Mouse (Mus musculus) natural killer cell, adult 2 months (primary cell): Measurements from ENCODE around the gene Traf1.
A peak's percentile ranks its signal among the peaks of the same experiment; 100 is the strongest.

Experiments
- DNase-seq, 2 experiments: peaks; one replicate each; pipeline ENCODE4 v3.0.0; 2022; ENCODE audit warnings: low spot score in 2 of 2

Traf1 gene

DNA sequence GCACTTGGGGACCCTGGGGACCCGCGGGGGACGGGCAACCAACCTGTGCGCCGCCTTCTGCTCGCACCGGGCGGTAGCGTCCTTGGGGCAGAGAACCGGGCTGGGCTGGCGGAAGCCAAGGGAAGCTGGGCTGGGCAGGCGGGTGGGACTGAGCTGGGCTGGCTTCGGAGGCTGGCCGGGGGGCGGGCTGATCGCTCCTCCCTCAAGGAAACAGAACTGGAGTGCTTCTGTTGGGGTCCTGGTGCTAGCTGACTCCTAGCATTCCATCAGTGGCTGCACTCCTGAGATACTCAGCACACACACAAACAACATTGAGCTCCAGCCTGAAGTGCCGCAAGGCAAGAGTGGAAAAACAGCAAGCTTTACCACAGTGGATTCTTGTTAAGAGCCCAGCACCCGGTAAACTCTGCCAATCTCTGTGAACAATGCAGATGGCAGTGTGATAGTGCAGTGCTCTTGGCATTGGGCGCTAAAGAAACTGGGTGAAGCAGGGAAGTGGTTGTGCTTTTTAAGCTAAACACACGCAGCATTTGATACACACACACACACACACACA is at the start of gene Traf1:
Gene Traf1, minus strand, starts transcription at position 292 of the 556 bp plus-strand sequence.
- peak; percentile 75 to 82 for DNase-seq

- no peak for DNase-seq
Measured at GRCm38 (mm10) chr2:34998956-34999355, 37.4 kb upstream of the Traf1 start.

GRCm38 (mm10) chr2:34996506-34996905 is 34.9 kb upstream of the Traf1 start:
- DNase-seq = no peak

GRCm38 (mm10) chr2:34993696-34994356 is 32.3 kb upstream of the Traf1 start:
- DNase-seq = no peak

DNA sequence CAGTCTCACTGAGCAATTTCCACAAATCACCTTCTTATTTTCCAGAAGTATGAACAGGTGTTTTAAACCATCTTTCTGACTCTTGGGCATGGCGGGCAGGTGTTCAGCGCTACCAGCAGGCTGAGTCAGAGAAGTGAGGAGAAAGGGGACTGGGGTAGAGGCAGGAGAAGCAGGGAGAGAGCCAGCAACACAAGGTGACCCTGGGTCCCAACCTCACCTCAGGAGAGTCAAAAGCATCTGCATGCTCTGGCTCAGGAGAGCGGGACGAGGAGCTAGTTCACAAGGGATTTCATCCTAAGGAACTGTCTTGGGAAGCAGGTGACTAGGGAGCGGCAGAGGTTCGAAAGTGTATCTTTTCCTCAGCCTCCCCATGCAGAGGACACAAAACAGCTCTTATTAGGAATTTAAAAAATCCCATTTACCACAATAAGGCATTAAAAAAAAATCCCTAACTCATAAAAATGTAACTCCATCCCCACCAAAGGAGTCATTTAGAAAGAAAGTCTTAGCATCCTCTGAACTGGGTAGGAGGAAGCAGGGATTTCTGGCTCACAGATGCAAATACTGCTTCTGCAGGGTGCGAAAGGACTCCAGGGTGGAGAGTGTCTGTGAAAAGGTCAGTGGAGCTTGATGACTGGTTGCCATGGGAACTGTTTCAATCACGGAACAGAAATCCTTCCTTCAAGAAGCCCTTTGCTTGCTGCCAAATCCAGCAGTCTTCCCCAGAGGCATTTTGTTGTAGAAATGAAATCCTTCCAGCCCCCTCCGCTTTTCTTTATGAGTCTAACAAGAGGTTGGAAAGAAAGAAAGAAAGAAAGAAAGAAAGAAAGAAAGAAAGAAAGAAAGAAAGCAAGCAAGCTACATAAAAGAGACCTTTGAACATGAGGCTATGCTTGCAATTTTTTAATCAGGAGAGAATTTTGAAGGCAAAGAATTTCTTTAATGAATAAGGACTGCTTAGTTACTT is 31.4 kb upstream of the Traf1 start:
- no peak for DNase-seq

DNA sequence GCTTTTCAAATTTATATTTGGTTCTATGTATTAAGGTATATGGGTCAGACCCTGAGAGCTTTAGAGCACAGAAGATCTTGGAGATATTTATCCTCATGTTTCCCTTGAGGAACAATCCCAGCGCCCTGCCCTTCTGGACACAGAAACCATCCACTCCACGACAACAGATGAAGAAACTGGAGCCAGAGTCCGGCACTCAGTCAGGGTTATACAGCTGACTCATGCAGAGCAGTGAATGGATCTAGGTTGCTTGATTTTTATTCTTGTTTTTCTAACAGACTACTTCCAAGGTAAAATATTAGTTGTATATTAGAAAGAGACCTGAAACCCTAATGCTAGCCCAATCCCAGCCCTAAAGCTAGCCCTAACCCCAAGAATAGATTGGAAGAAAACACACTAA is 30.4 kb upstream of the Traf1 start:
- no peak for DNase-seq

- DNase-seq = no peak
Measured at GRCm38 (mm10) chr2:34989749-34990148, 28.2 kb upstream of the Traf1 start.

DNA sequence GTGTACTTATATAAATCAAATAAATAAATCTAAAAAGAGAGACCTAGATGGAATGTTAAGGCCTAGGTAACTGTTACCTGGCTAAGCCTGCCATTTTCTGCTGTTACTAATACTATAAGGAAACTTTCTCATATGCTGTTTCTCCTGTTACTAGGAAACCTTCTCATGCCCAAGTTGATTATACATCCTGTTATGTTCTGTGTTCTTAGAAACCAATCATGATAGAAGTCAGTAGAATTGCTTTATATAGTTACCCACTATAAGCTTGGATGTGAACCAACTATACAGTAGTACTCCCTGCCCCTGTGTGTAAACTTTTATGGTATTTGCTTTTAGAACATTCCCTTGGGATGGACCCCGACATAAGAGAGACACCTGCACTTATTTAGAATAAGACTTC is 26.0 kb upstream of the Traf1 start:
- no peak for DNase-seq

- DNase-seq = no peak
Measured at GRCm38 (mm10) chr2:34984885-34985284, 23.3 kb upstream of the Traf1 start.

DNA sequence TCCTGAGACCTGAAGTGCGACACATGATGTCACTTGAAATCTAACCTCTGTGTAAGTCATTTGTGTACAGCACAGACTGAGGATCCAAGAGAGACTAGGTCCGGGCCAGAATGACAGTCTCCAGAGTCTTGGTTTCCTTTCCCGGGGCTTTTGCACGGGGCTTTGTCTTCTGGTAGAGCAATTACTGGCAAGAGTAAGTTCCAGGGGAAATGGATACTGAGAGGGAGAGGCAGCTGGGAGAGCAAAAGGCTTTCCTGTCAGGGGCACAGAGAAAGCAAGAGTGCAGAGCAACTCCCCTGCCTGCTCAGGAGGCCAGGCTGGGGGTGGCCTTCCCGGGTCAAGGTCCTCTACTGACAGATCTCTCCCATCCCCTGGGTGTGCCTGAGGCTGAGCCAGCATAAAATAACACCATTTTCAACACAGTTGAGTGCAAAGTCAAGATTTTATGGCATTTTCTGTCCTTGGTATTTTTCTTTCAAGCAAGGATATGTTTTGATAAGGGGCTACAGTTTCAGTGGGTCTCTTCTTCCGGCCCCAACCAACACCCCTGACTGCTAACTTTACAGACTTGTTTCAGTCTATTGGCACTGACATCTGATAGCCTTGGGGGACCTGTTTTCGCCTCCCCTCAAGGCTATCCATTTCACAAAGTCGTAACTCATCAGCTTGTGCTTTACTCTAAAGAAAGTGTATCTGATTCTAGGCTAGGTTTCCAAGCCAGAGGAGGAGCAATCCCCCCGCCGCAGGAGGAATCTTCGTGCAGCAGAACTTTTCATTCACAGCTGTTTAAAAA is 21.5 kb upstream of the Traf1 start:
- no peak for DNase-seq

DNA sequence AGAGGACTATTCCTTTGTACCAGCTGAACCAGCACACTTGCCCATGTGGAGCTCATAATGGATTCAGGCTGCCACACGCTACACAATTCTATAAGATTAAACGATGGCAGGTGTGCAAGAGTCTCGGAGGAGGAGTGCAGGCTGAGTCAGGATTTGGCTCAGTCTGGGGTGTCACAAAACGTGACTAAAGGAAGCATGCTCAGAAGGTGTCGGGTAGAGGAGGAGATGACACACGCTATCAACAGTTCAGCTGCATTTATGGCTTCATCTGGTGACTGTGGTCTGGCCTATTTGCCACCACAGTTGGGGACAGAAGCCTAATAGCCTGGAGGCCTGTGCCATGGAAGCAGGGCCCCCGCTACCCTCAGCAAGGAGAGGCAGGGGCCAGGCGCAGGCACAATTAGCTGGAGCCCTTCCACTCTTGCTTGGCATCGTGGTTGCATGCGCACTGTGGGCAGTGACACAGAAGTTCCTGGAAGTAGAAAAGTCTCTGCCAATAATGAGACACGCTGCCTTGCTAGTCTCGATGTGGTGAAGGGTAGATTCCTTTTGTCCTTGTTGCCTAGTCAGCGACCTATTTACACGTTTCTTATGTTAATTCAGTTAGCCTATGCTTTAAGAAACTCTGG is 20.6 kb upstream of the Traf1 start:
- DNase-seq = peak; percentile 43 to 60

DNA sequence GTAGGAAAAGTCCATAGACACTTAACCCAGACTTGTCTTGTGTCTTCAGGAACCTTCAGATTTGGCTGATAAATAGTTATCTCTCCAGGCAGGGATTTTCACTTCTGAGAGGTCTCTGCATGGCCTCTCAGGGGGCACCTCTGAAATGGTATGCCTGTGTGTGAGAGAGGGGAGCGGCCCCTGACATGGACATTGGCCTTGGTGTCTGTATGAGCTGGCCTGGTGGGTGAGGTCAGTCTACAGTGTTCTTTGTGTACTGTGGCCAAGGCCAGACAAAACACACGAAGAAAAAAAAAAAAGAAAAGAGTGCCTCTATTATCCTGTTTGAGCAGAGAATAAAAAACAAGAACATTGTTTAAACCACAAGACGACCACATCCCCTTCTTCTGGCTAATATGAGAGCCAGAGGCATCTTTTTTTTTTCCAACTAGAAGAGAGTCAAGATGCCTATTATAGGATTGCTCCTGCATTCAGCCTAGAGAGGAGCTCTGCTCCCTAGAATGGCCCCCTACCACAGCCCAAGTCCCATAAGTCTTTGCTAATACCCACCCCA is 18.0 kb upstream of the Traf1 start:
- peak in 1 of 2 experiments; percentile 29 for DNase-seq

GRCm38 (mm10) chr2:34978226-34978625 is 16.7 kb upstream of the Traf1 start:
- DNase-seq = no peak

DNA sequence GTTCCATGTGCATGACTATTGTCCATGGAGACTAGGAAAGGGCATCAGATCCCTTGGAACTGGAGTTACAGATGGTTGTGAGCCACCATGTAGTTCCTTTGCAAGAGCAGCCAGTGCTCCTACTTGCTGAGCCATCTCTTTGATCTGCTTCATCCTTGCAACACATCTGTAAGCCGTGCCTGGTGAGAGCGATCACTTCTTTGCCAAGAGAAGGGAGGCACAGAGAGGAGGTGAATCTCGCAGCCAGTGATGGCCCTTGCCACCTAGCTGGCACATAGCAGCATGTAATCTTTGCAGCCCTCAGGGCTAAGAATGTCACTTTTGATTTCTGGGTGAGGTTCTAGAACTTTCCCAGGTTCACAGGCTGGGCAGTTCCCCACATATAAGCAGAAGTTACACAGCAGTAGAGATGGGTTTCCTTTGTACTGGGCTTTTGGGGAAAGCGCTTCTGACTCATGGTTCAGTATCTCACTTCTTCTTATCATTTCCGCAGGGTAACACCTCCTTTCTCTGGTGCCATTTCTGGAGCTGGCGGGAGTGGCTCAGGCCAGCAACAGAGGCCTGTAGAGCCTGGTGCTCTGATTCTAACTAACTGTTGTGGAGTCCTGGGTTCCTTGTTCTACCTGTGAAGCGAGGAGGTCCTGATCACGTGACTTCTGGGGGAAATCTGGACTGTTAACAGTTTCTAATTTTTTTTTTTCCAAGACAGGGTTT is 15.5 kb upstream of the Traf1 start:
- DNase-seq = peak; percentile 76 to 81

DNA sequence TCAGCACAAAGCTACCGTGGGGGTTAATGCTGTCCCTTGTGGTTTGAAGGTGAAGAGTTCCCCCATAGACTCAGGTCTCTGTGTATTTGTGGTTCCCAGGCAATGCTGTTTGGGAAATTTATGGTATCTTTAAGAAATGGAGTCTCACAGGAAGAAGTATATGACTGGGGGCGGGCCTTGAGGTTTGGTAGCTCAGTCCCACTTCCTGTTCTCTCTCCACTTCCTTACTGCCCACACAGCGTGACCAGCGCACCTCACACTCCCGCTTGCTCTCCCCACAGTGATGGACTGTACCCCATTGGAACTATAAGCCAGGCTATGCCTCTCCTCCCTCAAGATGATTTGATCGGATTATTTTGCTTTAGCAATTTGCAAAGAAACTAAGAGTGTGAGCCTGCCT is 14.9 kb upstream of the Traf1 start:
- peak; percentile 48 to 50 for DNase-seq

DNA sequence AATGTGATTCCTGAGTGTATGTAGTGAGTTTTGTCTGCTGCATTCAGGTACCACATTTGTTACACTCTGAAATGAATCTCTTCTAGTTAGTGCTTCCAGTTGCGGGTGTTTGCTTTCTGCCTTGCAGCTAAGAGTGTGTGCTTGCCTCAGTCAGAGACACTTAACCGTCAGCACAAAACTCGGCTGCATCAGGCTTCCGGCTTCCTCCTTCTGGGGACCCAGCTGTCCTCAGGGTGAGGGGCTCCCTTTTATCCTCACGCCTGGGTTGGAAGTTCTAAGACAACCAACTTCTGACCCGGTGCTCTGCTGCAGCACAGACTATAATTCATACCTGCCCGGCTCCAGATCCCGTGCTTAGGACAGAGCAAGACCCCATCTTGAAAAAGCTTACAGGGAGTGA is 11.5 kb upstream of the Traf1 start:
- DNase-seq = no peak

DNA sequence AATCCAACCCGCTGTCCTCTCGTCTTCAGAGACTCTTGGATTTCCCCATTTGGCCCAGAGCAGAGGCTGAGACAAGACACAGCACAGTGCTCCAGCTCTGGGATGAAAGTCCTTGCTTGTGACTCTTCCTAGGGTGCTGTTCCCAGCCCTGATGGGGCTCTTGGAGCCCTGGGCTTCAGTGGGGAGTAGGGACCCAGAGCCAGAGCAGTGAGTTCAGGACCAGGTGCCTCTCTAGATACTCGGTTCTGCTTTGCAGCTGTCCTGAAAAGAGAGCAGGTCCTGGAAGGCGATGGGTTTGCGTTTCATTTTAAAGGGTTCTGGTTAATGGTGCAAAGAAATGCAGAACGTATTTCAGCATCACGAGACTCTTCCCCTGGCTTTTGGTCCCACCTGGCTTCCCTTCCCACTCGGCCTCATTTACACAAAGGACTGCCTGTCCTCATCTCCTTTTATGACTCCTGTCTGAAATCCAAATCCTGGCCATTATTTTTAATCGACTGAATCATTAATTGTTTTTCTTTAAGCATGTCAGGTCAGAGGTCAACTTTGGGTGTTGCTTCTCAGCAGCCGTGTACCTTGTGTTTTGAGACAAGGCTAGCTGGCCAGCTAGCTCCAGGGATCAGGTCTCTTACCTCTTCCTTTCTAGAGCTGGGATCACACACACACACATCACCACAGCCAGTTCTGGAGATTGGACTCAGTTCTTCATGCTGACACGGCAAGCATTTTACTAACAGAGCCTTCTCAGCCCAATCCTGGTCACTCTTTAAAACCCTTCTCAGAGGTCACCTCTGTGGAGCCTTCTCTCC is 9.7 kb upstream of the Traf1 start:
- DNase-seq = no peak

DNA sequence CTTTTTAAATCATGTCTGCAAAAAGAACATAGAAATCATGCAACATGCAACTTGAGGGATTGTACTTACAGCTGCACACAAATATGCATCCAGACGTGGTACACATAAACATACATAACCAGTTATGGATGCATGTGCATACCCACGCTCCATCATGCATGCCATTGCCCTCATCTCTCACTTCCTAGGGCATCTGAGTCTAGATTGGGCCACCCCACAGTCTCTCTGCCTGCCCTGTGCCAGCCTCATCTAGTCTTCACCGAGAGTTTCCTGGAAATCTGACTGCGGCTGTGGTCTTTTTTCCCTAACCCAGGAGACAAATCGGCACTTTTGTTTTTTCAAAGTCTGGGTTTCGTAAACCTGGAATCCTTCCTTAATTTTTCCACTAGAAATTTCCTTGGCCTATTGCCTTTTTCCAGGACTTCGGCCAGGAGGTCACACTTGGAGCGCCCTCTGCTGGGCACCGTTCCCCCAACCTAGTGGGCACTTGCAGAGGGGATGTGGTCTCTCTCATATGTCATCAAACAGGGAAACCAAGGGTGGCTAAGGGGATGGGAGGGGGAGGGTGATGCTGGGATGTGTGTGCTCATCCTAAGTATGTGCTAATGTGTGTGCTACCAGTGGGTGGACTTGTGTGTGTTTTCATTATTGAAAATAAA is 8.6 kb upstream of the Traf1 start:
- peak in 1 of 2 experiments; percentile 57 for DNase-seq

GRCm38 (mm10) chr2:34969166-34969565 is 7.6 kb upstream of the Traf1 start:
- no peak for DNase-seq
